Mouse (Mus musculus) erythroblast, embryonic 14.5 days (primary cell): ENCODE data around the gene Pik3cb. TPM values are rescaled to one million over a fixed set of nuclear protein-coding genes. Genes with fewer than 3 reads are reported as not detected.

Experiments used
- H3K27me3 ChIP-seq: 2 replicates; pipeline ENCODE4 v1.6.1; 2012; ENCODE audit warnings: inconsistent platforms; ENCODE audit not compliant: control insufficient read depth
- H3K36me3 ChIP-seq: 2 replicates; pipeline ENCODE4 v1.6.1; 2012; ENCODE audit warnings: mild to moderate bottlenecking, inconsistent platforms; ENCODE audit not compliant: control insufficient read depth
- H3K4me1 ChIP-seq: 2 replicates; pipeline ENCODE4 v1.6.1; 2012; ENCODE audit warnings: inconsistent platforms; ENCODE audit not compliant: control insufficient read depth
- H3K4me3 ChIP-seq: replicated peaks from 2 replicates; pipeline ENCODE3; 2012; ENCODE audit warnings: moderate library complexity, mild to moderate bottlenecking, inconsistent platforms
- H3K9me3 ChIP-seq: 2 replicates; pipeline ENCODE4 v1.6.1; 2012; ENCODE audit warnings: low read length, inconsistent platforms, mixed read lengths; ENCODE audit not compliant: control insufficient read depth
- GATA1 ChIP-seq: IDR thresholded peaks from 2 replicates; pipeline ENCODE4 v1.6.1; 2012; ENCODE audit warnings: low read length, inconsistent platforms, mixed read lengths
- TAL1 ChIP-seq: IDR thresholded peaks from 3 replicates; pipeline ENCODE4 v1.6.1; 2012; ENCODE audit warnings: low read length, inconsistent platforms, mixed read lengths
- polyA plus RNA-seq: library from polyadenylated mRNA; stranded (reverse); fragments of >175 nt; gene quantifications from 2 replicates; pipeline ENCODE4 v1.2.3, GENCODE M21; 2012

Pik3cb gene
- polyA plus RNA-seq, 1 experiment = 0.11 TPM

GRCm38 (mm10) chr9:99034111-99034510, 106.3 kb downstream of the Pik3cb start:
- TF ChIP-seq GATA1 (no peak), TAL1 (no peak)
- peaks cover 38% of the 10 kb centered on the region for H3K36me3 ChIP-seq

GRCm38 (mm10) chr9:99032031-99032430, 108.4 kb downstream of the Pik3cb start:
- Histone ChIP-seq H3K4me1 (no peaks in the 10 kb centered on the region), H3K36me3 (peaks cover 20% of the 10 kb centered on the region), H3K9me3 (no peaks in the 10 kb centered on the region), H3K4me3 (no peak overlapping the region), H3K27me3 (no peaks in the 10 kb centered on the region)
- TF ChIP-seq GATA1 (no peak), TAL1 (no peak)

More at GRCm38 (mm10) chr9:99034111-99034510, 106.3 kb downstream of the Pik3cb start:
- H3K9me3 ChIP-seq = no peaks in the 10 kb centered on the region
- H3K4me1 ChIP-seq = no peaks in the 10 kb centered on the region; the same call in 1 of the 2 replicates
- no peak overlapping the region for H3K4me3 ChIP-seq
- no peaks in the 10 kb centered on the region for H3K27me3 ChIP-seq

DNA sequence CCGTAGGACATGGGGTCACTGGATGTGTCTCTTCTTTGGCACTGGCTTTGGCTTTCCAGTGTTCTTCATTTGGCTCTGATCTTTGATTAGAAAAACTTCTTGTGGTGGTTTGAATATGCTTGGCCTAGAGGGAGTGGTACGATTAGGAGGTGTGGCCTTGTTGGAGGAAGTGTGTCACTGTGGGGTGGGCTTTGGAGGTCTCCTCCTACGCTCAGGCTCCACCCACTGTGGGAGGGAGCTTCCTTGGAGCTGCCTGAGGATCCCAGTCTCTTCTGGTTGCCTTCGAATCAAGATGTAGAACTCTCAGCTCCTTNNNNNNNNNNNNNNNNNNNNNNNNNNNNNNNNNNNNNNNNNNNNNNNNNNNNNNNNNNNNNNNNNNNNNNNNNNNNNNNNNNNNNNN, 118.7 kb downstream of the Pik3cb start:
- Histone ChIP-seq H3K9me3 (no peaks in the 10 kb centered on the region), H3K4me3 (no peak overlapping the region), H3K36me3 (no peaks in the 10 kb centered on the region), H3K27me3 (no peaks in the 10 kb centered on the region), H3K4me1 (no peaks in the 10 kb centered on the region)
- TF ChIP-seq TAL1 (no peak), GATA1 (no peak)

DNA sequence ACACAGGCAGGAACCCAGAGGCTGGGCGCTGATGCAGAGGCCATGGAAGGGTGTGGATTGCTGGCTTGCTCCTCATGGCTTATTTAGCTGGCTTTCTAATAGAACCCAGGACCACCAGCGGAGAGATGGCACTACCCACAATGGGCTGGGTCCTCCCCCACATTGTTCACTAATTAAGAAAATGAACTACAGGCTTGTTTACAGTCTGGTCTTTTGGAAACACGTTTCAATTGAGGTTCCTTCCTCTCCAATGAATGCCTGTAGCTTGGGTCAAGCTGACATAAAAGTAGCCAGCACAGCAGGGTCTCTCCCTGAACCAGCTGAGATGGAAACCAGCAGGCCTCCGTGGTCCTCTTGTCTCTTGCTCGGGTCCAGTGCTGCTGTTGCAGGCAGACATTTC, 119.3 kb downstream of the Pik3cb start:
- Histone ChIP-seq H3K36me3 (no peaks in the 10 kb centered on the region), H3K9me3 (no peaks in the 10 kb centered on the region), H3K4me1 (no peaks in the 10 kb centered on the region), H3K27me3 (no peaks in the 10 kb centered on the region), H3K4me3 (no peak overlapping the region)
- TF ChIP-seq TAL1 = no peak

DNA sequence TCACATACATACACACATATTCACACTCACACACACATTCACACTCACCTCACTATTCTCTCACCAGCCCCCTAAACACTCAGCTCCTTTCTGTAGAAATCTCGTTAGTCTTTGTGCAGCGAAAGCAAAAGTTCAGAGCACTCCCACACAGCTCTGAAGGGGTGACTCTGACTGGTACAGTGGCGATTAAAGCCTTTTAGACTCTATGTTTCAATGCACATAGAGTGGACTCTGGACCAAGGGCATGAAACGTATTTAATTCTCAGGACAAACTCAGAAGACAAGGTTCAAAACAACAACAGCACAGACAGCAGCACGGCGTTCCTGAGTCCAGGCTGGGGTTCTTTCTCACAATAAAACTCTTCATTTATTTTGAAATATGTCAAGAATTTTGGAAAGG, 122.7 kb downstream of the Pik3cb start:
- no peaks in the 10 kb centered on the region for H3K27me3 ChIP-seq
- no peak overlapping the region for H3K4me3 ChIP-seq
- H3K4me1 ChIP-seq = no peaks in the 10 kb centered on the region
- no peaks in the 10 kb centered on the region for H3K36me3 ChIP-seq
- H3K9me3 ChIP-seq = no peaks in the 10 kb centered on the region
- TF ChIP-seq TAL1 (no peak), GATA1 (no peak)

- no peaks in the 10 kb centered on the region for H3K4me1 ChIP-seq
- H3K9me3 ChIP-seq = no peaks in the 10 kb centered on the region
- H3K36me3 ChIP-seq = no peaks in the 10 kb centered on the region
- TF ChIP-seq GATA1 (no peak), TAL1 (no peak)
- no peaks in the 10 kb centered on the region for H3K27me3 ChIP-seq
- H3K4me3 ChIP-seq = no peak overlapping the region
Measured at GRCm38 (mm10) chr9:99016759-99017158, 123.7 kb downstream of the Pik3cb start.

DNA sequence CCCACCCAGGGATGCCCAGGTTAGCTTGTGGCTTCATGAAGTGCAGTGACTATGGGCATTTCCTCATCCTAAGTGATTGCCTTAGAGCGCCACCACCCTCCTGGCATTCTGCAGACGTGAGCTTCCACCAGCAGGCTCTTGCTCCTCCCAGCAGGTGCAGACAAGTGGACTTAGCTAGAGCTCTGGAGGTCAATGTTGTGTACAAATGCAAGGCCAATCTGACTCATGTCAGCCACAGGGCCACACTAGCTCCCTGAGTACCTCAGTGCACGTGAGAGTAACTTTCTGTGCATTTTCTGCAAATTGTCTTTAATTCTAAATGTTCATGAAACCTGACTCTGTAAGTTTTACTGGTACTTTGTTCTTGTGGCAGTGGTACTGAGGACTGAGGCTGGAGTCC, 124.1 kb downstream of the Pik3cb start:
- Histone ChIP-seq H3K4me1 (no peaks in the 10 kb centered on the region), H3K4me3 (no peak overlapping the region), H3K36me3 (no peaks in the 10 kb centered on the region), H3K27me3 (no peaks in the 10 kb centered on the region), H3K9me3 (no peaks in the 10 kb centered on the region)
- TF ChIP-seq GATA1 (no peak), TAL1 (no peak)

GRCm38 (mm10) chr9:99009898-99010199, 130.6 kb downstream of the Pik3cb start:
- Histone ChIP-seq H3K27me3 (no peaks in the 10 kb centered on the region), H3K36me3 (no peaks in the 10 kb centered on the region), H3K9me3 (no peaks in the 10 kb centered on the region), H3K4me1 (no peaks in the 10 kb centered on the region), H3K4me3 (no peak overlapping the region)
- TF ChIP-seq GATA1 (no peak), TAL1 (no peak)

DNA sequence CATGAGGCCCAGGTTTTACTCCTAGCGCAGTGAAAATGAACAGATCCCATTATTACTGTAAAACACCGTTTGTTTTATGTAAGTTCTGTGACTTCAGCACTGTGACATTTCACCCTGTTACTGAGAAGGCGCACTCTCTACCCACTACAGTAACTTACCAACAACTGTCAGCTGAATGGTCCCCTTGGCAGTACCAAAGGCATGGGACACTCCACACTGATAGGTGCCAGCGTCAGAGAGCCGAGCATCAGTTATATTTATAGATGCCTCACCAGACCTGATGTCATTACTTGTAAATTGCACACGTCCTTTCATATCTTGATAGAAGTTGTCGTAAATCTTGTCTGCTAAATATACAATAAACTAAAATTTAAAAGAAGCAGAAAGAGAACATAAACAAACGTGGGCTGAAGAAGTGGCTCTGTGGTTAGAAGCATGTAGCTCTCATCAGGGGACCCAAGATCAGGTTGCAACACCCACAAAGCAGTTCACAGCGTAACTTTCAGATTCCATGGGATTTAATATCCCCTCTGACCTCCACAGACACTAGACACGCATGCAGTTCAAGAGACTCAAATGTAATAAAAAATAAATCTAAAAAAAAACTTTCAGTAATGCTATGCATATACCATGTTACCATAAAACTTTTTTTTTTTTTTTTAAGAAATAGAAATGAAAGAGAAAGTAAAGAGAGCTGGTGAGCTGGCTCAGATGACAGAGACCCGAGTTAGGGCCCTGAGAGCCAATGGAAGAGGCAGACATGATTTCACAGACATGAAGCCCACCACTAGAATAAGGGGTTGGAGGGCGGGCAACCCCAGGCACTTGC, 131.1 kb downstream of the Pik3cb start:
- H3K4me1 ChIP-seq = no peaks in the 10 kb centered on the region
- H3K9me3 ChIP-seq = no peaks in the 10 kb centered on the region
- H3K36me3 ChIP-seq = no peaks in the 10 kb centered on the region
- TF ChIP-seq TAL1 (no peak), GATA1 (no peak)
- no peak overlapping the region for H3K4me3 ChIP-seq
- H3K27me3 ChIP-seq = no peaks in the 10 kb centered on the region

- TF ChIP-seq GATA1 (no peak), TAL1 (no peak)
Measured at GRCm38 (mm10) chr9:99001326-99001725, 139.1 kb downstream of the Pik3cb start.

More at GRCm38 (mm10) chr9:99001326-99001725, 139.1 kb downstream of the Pik3cb start:
- Histone ChIP-seq H3K27me3 (no peaks in the 10 kb centered on the region), H3K36me3 (peaks cover 8% of the 10 kb centered on the region), H3K4me1 (no peaks in the 10 kb centered on the region), H3K9me3 (no peaks in the 10 kb centered on the region), H3K4me3 (no peak overlapping the region)
